Mouse (Mus musculus): ENCODE measurements around the gene Awat2. TPM values are rescaled to one million over a fixed set of nuclear protein-coding genes. Genes with fewer than 3 reads are reported as not detected.

The Awat2 gene
- polyA plus RNA-seq, 1 experiment from 2014 or later: 0.55 TPM

- H3K4me3 ChIP-seq (ENCODE audit: low read depth, low read length): no peak overlapping the region
- no peaks in the 10 kb centered on the region for H3K27me3 ChIP-seq (replicated peaks; ENCODE audit: insufficient read depth, low read length)
- H3K9ac ChIP-seq (replicated peaks; ENCODE audit: low read depth): no peak overlapping the region
- DNase-seq (ENCODE audit: low spot score): no peak
- TF ChIP-seq EP300 (IDR thresholded peaks at IDR 0.05) (no peak), CTCF (IDR thresholded peaks at IDR 0.05) (no peak)
- no peaks in the 10 kb centered on the region for H3K4me1 ChIP-seq (ENCODE audit: insufficient read depth, low read depth, low read length)
- H3K4me2 ChIP-seq (replicated peaks; ENCODE audit: low read depth, low read length): no peak overlapping the region
- no peaks in the 10 kb centered on the region for H3K36me3 ChIP-seq (ENCODE audit: insufficient read depth, low read length)
- no peaks in the 10 kb centered on the region for H3K9me3 ChIP-seq (ENCODE audit: low read length)
- H3K27ac ChIP-seq (ENCODE audit: low read length): no peak overlapping the region
- ATAC-seq: no peak
- WGBS: 69% methylated on average over 7 of the region's 7 CpGs
These were observed 48.2 kb downstream of the Awat2 start for GRCm38 (mm10) chrX:100394223-100394861.

DNA sequence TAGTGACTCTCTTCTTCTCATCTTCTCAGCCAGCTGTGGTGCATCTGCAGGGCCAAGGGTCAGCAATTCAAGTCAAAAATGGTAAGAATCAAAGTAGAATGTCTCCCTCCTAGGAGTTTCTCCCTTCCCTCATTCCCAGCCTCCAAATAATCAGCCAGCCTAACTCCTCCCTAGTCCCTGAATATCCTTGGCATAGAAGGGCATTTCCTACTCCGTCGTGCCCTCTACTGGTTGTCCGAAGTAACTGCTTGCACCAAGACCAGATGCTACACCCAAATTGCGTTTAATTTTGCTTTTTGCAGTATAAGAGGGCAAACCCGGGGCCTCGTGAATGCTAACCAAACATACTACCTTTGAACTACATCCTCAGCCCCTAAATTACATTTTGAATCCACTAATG is 50.2 kb downstream of the Awat2 start:
- Histone ChIP-seq H3K27ac (ENCODE audit: low read length) (no peak overlapping the region), H3K4me2 (replicated peaks; ENCODE audit: low read depth, low read length) (no peak overlapping the region), H3K36me3 (ENCODE audit: insufficient read depth, low read length) (no peaks in the 10 kb centered on the region), H3K4me1 (ENCODE audit: insufficient read depth, low read depth, low read length) (no peaks in the 10 kb centered on the region), H3K9ac (replicated peaks; ENCODE audit: low read depth) (no peak overlapping the region), H3K27me3 (replicated peaks; ENCODE audit: insufficient read depth, low read length) (no peaks in the 10 kb centered on the region), H3K4me3 (ENCODE audit: low read depth, low read length) (no peak overlapping the region), H3K9me3 (ENCODE audit: low read length) (no peaks in the 10 kb centered on the region)
- 19% methylated on average over 6 of the region's 6 CpGs for WGBS
- ATAC-seq: no peak
- DNase-seq (ENCODE audit: low spot score): peak; percentile 66
- TF ChIP-seq EP300 (IDR thresholded peaks at IDR 0.05): no peak
- peak; percentile 79 for TF ChIP-seq CTCF (IDR thresholded peaks at IDR 0.05)

DNA sequence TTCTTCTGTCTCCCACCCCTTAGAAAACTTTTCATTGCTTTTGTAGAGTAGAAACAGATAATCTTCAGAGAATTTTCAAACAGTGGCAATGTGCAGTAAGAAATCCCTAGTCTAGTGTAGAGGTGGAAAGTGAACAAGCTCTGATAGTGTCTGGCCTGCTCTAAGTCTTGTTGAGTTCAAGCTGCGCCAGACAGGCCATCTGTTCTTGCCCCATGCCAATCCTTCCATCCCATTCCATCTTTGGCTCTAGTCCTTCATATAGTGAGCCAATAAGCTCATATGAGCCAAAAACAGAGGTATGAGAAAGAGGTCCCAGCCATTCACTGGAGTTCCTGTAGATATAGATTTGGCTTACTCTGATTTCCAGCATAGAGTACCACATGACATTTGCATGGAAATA is 52.6 kb downstream of the Awat2 start:
- Histone ChIP-seq H3K9me3 (ENCODE audit: low read length) (no peaks in the 10 kb centered on the region), H3K4me2 (replicated peaks; ENCODE audit: low read depth, low read length) (no peak overlapping the region), H3K9ac (replicated peaks; ENCODE audit: low read depth) (no peak overlapping the region), H3K4me1 (ENCODE audit: insufficient read depth, low read depth, low read length) (no peaks in the 10 kb centered on the region), H3K27ac (ENCODE audit: low read length) (no peak overlapping the region), H3K4me3 (ENCODE audit: low read depth, low read length) (no peak overlapping the region), H3K27me3 (replicated peaks; ENCODE audit: insufficient read depth, low read length) (no peaks in the 10 kb centered on the region), H3K36me3 (ENCODE audit: insufficient read depth, low read length) (no peaks in the 10 kb centered on the region)
- ATAC-seq (no peak), DNase-seq (ENCODE audit: low spot score) (no peak)
- WGBS: 76% methylated on average over 1 of the region's 1 CpGs
- TF ChIP-seq CTCF (IDR thresholded peaks at IDR 0.05) (no peak), EP300 (IDR thresholded peaks at IDR 0.05) (no peak)

DNA sequence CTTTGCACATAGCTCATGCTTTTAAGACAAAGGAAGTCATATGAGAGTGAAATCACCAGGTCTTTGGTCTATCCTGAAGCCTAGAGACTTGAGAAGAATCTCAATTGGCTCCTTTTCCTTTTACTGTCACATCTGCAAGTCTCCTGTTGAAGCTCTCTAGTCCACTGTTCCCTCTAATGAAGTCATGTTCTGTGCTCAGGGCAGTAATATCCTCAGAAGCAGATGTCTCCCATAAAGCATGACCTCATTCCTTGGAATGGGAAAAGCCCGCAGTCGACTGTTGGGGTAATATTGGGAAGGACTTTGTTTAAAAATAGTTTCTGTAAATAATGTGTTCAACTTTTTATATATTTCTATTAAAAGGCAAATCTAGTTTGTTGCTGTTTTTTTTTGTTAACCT is 85.5 kb downstream of the Awat2 start:
- Histone ChIP-seq H3K4me3 (ENCODE audit: low read depth, low read length) (no peak overlapping the region), H3K9ac (replicated peaks; ENCODE audit: low read depth) (no peak overlapping the region), H3K4me1 (ENCODE audit: insufficient read depth, low read depth, low read length) (no peaks in the 10 kb centered on the region), H3K36me3 (ENCODE audit: insufficient read depth, low read length) (no peaks in the 10 kb centered on the region), H3K27ac (ENCODE audit: low read length) (no peak overlapping the region), H3K9me3 (ENCODE audit: low read length) (no peaks in the 10 kb centered on the region), H3K27me3 (replicated peaks; ENCODE audit: insufficient read depth, low read length) (no peaks in the 10 kb centered on the region), H3K4me2 (replicated peaks; ENCODE audit: low read depth, low read length) (no peak overlapping the region)
- WGBS: 65% methylated on average over 2 of the region's 2 CpGs
- DNase-seq (ENCODE audit: low spot score) (no peak), ATAC-seq (no peak)
- no peak for TF ChIP-seq CTCF (IDR thresholded peaks at IDR 0.05)
- TF ChIP-seq EP300 (IDR thresholded peaks at IDR 0.05): no peak

MicroRNAs encoded within 50 kb of the gene (microRNA counts, 519-probe panel; counts per million panel counts)
- 3,868 counts per million, percentile 31 among the panel's probes with 10 or more counts for microRNA mmu-miR-676

Small RNA genes lying within 50 kb of the gene (microRNA-seq; reads per million reads assigned to microRNA genes)
- 609 reads per million, percentile 70 among the genes with 10 or more reads in this experiment for gene Mir676

Other genes starting within 250 kb of the Awat2 start
- not detected in 2 replicates for gene Otud6a, start 13.7 kb downstream of the Awat2 start, polyA plus RNA-seq (2015; fragmentation: Nextera tagmentation; extraction: Ambion mirVana)
- gene Igbp1, start 51.6 kb upstream of the Awat2 start, polyA plus RNA-seq (2015; fragmentation: Nextera tagmentation; extraction: Ambion mirVana): 35.5 and 37.6 TPM in 2 replicates
- not detected in 2 replicates for gene Dgat2l6, start 82.1 kb upstream of the Awat2 start, polyA plus RNA-seq (2015; fragmentation: Nextera tagmentation; extraction: Ambion mirVana)
- gene Awat1, start 129.5 kb upstream of the Awat2 start, polyA plus RNA-seq (2015; fragmentation: Nextera tagmentation; extraction: Ambion mirVana): 0.08 and 0.10 TPM in 2 replicates
- gene P2ry4, start 152.2 kb upstream of the Awat2 start, polyA plus RNA-seq (2015; fragmentation: Nextera tagmentation; extraction: Ambion mirVana): not detected in 2 replicates
- not detected in 2 replicates for gene Arr3, start 162.8 kb upstream of the Awat2 start, polyA plus RNA-seq (2015; fragmentation: Nextera tagmentation; extraction: Ambion mirVana)
- gene Kif4, start 183.0 kb upstream of the Awat2 start, polyA plus RNA-seq (2015; fragmentation: Nextera tagmentation; extraction: Ambion mirVana): 1.0 and 1.6 TPM in 2 replicates
- gene Pdzd11, start 183.9 kb upstream of the Awat2 start, polyA plus RNA-seq (2015; fragmentation: Nextera tagmentation; extraction: Ambion mirVana): 78.8 and 82.2 TPM in 2 replicates

Data from lung, postnatal 0 days (tissue).